Mouse (Mus musculus): ENCODE measurements at regions not wholly inside any gene's neighbourhood (a gene's known extent, or its start where the extent isn't known, plus 50 kb on each side); places are given as distances from the start of the nearest gene placed in this dataset.
A peak's percentile ranks its signal among the peaks of the same experiment; 100 is the strongest.

GRCm38 (mm10) chr10:66433490-66433889, 662.4 kb upstream of the Jmjd1c start:
- DNase-seq (ENCODE audit: low spot score): no peak

GRCm38 (mm10) chr10:66470684-66471083, 625.2 kb upstream of the Jmjd1c start:
- DNase-seq (ENCODE audit: low spot score): no peak

GRCm38 (mm10) chr10:66472038-66472437, 623.9 kb upstream of the Jmjd1c start:
- DNase-seq (ENCODE audit: low spot score): no peak

- no peak for DNase-seq (ENCODE audit: low spot score)
Observed at GRCm38 (mm10) chr10:66475187-66475735, 620.7 kb upstream of the Jmjd1c start.

GRCm38 (mm10) chr10:66490871-66491270, 605.1 kb upstream of the Jmjd1c start:
- no peak for DNase-seq (ENCODE audit: low spot score)

GRCm38 (mm10) chr10:66491850-66492249, 604.1 kb upstream of the Jmjd1c start:
- no peak for DNase-seq (ENCODE audit: low spot score)

- DNase-seq (ENCODE audit: low spot score): no peak
Observed at GRCm38 (mm10) chr10:66539846-66540245, 556.1 kb upstream of the Jmjd1c start.

- DNase-seq (ENCODE audit: low spot score): no peak
Observed at GRCm38 (mm10) chr10:66546656-66547055, 549.3 kb upstream of the Jmjd1c start.

GRCm38 (mm10) chr10:66547660-66548059, 548.3 kb upstream of the Jmjd1c start:
- DNase-seq (ENCODE audit: low spot score): no peak

- DNase-seq (ENCODE audit: low spot score): peak; percentile 15
Observed at GRCm38 (mm10) chr10:66548073-66548472, 547.9 kb upstream of the Jmjd1c start.

- no peak for DNase-seq (ENCODE audit: low spot score)
Observed at GRCm38 (mm10) chr10:66552919-66553318, 543.0 kb upstream of the Jmjd1c start.

GRCm38 (mm10) chr10:66554259-66554658, 541.7 kb upstream of the Jmjd1c start:
- no peak for DNase-seq (ENCODE audit: low spot score)

- DNase-seq (ENCODE audit: low spot score): peak; percentile 27
Observed at GRCm38 (mm10) chr10:66558097-66558840, 537.7 kb upstream of the Jmjd1c start.

GRCm38 (mm10) chr10:66565374-66565773, 530.6 kb upstream of the Jmjd1c start:
- no peak for DNase-seq (ENCODE audit: low spot score)

- DNase-seq (ENCODE audit: low spot score): peak; percentile 57
Observed at GRCm38 (mm10) chr10:66574846-66575535, 520.9 kb upstream of the Jmjd1c start.

GRCm38 (mm10) chr10:66593001-66593400, 502.9 kb upstream of the Jmjd1c start:
- DNase-seq (ENCODE audit: low spot score): no peak

GRCm38 (mm10) chr10:66593506-66593905, 502.4 kb upstream of the Jmjd1c start:
- no peak for DNase-seq (ENCODE audit: low spot score)

GRCm38 (mm10) chr10:66597952-66598351, 498.0 kb upstream of the Jmjd1c start:
- no peak for DNase-seq (ENCODE audit: low spot score)

GRCm38 (mm10) chr10:66607141-66607540, 488.8 kb upstream of the Jmjd1c start:
- DNase-seq (ENCODE audit: low spot score): no peak

GRCm38 (mm10) chr10:66616280-66616679, 479.6 kb upstream of the Jmjd1c start:
- no peak for DNase-seq (ENCODE audit: low spot score)

- no peak for DNase-seq (ENCODE audit: low spot score)
Observed at GRCm38 (mm10) chr10:66630996-66631395, 464.9 kb upstream of the Jmjd1c start.

GRCm38 (mm10) chr10:66640890-66641847, 454.8 kb upstream of the Jmjd1c start:
- DNase-seq (ENCODE audit: low spot score): no peak
